Comparison of ENCODE assay signal across 16 mouse cellular contexts in the genomic region with DNA sequence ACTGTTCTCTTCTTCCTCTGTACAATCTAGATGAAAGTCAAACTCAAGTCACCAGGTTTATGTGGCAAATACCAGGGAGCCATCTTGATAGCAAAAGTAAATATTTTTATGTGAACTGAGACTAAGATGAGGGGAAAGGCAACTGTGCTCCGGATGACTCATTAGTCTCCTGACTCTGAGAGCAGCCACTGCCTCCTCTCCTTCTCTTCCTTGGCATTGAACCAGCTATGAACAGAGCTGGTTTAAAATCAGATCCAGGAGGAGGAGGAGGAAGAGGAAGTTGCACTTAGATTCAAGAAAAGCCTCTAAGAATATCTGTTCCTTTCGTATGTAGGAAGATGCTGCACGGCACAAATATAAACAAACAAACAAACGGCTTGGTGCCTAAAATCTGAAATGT. TPM values are rescaled to one million over a fixed set of nuclear protein-coding genes. Genes with fewer than 3 reads are reported as not detected.
DNase-seq lines count a peak whose midpoint lies in the region; ATAC-seq and TF ChIP-seq lines count a peak whose summit lies in the region.
"Had no signal": no experiment of that assay in that cellular context is flagged by ENCODE, and none has a peak within 500 bp of the region (broad histone marks: within the 10 kb centered on the region; RNA-seq: fewer than 3 reads in every experiment).

No protein-coding gene starts in this region.

- ATAC-seq in lung, embryonic 14.5 days (ENCODE audit: insufficient read depth) = no peak
- ATAC-seq in midbrain, embryonic 15.5 days (replicated peaks) = no peak
- ATAC-seq: intestine, postnatal 0 days had no signal

- no peak overlapping the region for H3K9ac ChIP-seq in lung, embryonic 14.5 days
- no peak overlapping the region for H3K9ac ChIP-seq in midbrain, embryonic 15.5 days
- H3K9ac ChIP-seq: heart, embryonic 12.5 days; liver, embryonic 15.5 days had no signal

- TF ChIP-seq CTCF in lung, embryonic 14.5 days (IDR thresholded peaks at IDR 0.05; ENCODE audit: low read depth) = no peak

- H3K4me1 ChIP-seq in lung, embryonic 14.5 days (ENCODE audit: insufficient read depth) = no peaks in the 10 kb centered on the region
- H3K4me1 ChIP-seq in midbrain, embryonic 15.5 days = no peaks in the 10 kb centered on the region
- no peaks in the 10 kb centered on the region for H3K4me1 ChIP-seq in forebrain, embryonic 10.5 days
- H3K4me1 ChIP-seq: heart, embryonic 12.5 days; liver, embryonic 15.5 days had no signal

- no peak overlapping the region for H3K4me3 ChIP-seq in lung, embryonic 14.5 days (ENCODE audit: low read depth, low read length)
- H3K4me3 ChIP-seq in macrophage (ENCODE audit: inconsistent target) = no peak overlapping the region
- H3K4me3 ChIP-seq in midbrain, embryonic 15.5 days = no peak overlapping the region
- no peak overlapping the region for H3K4me3 ChIP-seq in forebrain, embryonic 10.5 days
- H3K4me3 ChIP-seq: heart, embryonic 12.5 days; liver, embryonic 15.5 days had no signal

- no peak overlapping the region for H3K4me2 ChIP-seq in lung, embryonic 14.5 days
- H3K4me2 ChIP-seq in midbrain, embryonic 15.5 days = no peak overlapping the region
- H3K4me2 ChIP-seq: heart, embryonic 12.5 days; liver, embryonic 15.5 days had no signal

- H3K9me3 ChIP-seq in lung, embryonic 14.5 days (ENCODE audit: low read depth, low read length) = no peaks in the 10 kb centered on the region
- no peaks in the 10 kb centered on the region for H3K9me3 ChIP-seq in midbrain, embryonic 15.5 days
- H3K9me3 ChIP-seq in forebrain, embryonic 10.5 days = no peaks in the 10 kb centered on the region
- H3K9me3 ChIP-seq: G1E; heart, embryonic 12.5 days; liver, embryonic 15.5 days had no signal

- WGBS in lung, embryonic 14.5 days = 39% methylated on average over 4 of the region's 4 CpGs
- WGBS in macrophage (ENCODE audit: missing documents) = 9% methylated on average over 4 of the region's 4 CpGs
- 78% methylated on average over 4 of the region's 4 CpGs for WGBS in midbrain, embryonic 15.5 days
- WGBS in forebrain, embryonic 10.5 days = 90% methylated on average over 4 of the region's 4 CpGs

- H3K27ac ChIP-seq in lung, embryonic 14.5 days (ENCODE audit: low read depth) = no peak overlapping the region
- peak overlapping the region; percentile 84 for H3K27ac ChIP-seq in macrophage
- no peak overlapping the region for H3K27ac ChIP-seq in midbrain, embryonic 15.5 days
- H3K27ac ChIP-seq in forebrain, embryonic 10.5 days = no peak overlapping the region
- H3K27ac ChIP-seq: liver, embryonic 15.5 days had no signal

- H3K36me3 ChIP-seq in lung, embryonic 14.5 days (ENCODE audit: insufficient read depth) = no peaks in the 10 kb centered on the region
- H3K36me3 ChIP-seq in macrophage (ENCODE audit: inconsistent target) = peaks cover 13% of the 10 kb centered on the region; the same call in 1 of the 2 replicates
- no peaks in the 10 kb centered on the region for H3K36me3 ChIP-seq in midbrain, embryonic 15.5 days (replicated peaks)
- no peaks in the 10 kb centered on the region for H3K36me3 ChIP-seq in forebrain, embryonic 10.5 days (replicated peaks)
- H3K36me3 ChIP-seq: G1E; heart, embryonic 12.5 days; liver, embryonic 15.5 days had no signal

- peaks cover 90% of the 10 kb centered on the region for H3K79me2 ChIP-seq in macrophage (ENCODE audit: inconsistent target)

- DNase-seq in adrenal gland, adult 2 months = peak; percentile 13
- DNase-seq in adrenal gland, adult 18-20 months (ENCODE audit: low spot score in 2 of 2) = no peak
- peak; percentile 28 for DNase-seq in lung, embryonic 14.5 days
- no peak for DNase-seq in lung, postnatal 4 days
- peak; percentile 81 for DNase-seq in NIH3T3 (ENCODE audit: low read depth)
- DNase-seq in forebrain, embryonic 10.5 days (ENCODE audit: extremely low spot score, low spot score) = no peak
- DNase-seq: adrenal gland, adult 8-10 months; left cerebral cortex, postnatal 4 days; spleen, adult 18-20 months; thymus, adult 18-20 months had no signal

- H3K27me3 ChIP-seq in lung, embryonic 14.5 days (ENCODE audit: insufficient read depth, low read length) = no peaks in the 10 kb centered on the region
- no peaks in the 10 kb centered on the region for H3K27me3 ChIP-seq in midbrain, embryonic 15.5 days (replicated peaks)
- H3K27me3 ChIP-seq in forebrain, embryonic 10.5 days (ENCODE audit: poor library complexity, severe bottlenecking) = no peaks in the 10 kb centered on the region

RNA-seq across cellular contexts. Expression of a gene that starts 22.1 kb away (rescaled TPM):
- 1 to 10 TPM; 3.1 TPM for total RNA-seq in adrenal gland, adult 2 months (2021)
- polyA plus RNA-seq in adrenal gland, adult 2 months (2012; rRNA removed) = 0.39 and 0.49 TPM in 2 replicates
- total RNA-seq in adrenal gland, adult 18-20 months (2021) = 1 to 10 TPM; 2.9 to 5.0 TPM
- polyA plus RNA-seq in lung, embryonic 14.5 days (2014; fragmentation: Nextera tagmentation; extraction: Ambion mirVana) = 8.2 and 8.7 TPM in 2 replicates
- 100 to 1,000 TPM in 17 of 26 experiments, 10 to 100 TPM in 9; 16.9 to 236 (median 130) TPM for total RNA-seq in macrophage (2018; cell fraction: chromatin; rRNA removed)
- 100 to 1,000 TPM in 2 of 26 experiments, 10 to 100 TPM in 24; 20.6 to 107 (median 78.6) TPM for total RNA-seq in macrophage (2018; cell fraction: cytosol; rRNA removed)
- 100 to 1,000 TPM in 15 of 26 experiments, 10 to 100 TPM in 11; 20.6 to 179 (median 118) TPM for total RNA-seq in macrophage (2018; cell fraction: nucleus; rRNA removed)
- 57.1 to 128 TPM (median 92.0 TPM) in 3 replicates for polyA plus RNA-seq in macrophage (2018)
- polyA plus RNA-seq in midbrain, embryonic 15.5 days (2015; fragmentation: Nextera tagmentation; extraction: Ambion mirVana) = 1.8 and 1.9 TPM in 2 replicates
- 1.9 and 2.0 TPM in 2 replicates for polyA plus RNA-seq in forebrain, embryonic 10.5 days (2016; fragmentation: Nextera tagmentation; extraction: Ambion mirVana)

Comparison
In these comparisons a context has a peak if more than half of its experiments do, and no peak if none do; other contexts are left out.
1. DNase-seq: peak in adrenal gland, adult 2 months (single experiment), lung, embryonic 14.5 days (single experiment) and NIH3T3 (single experiment); none in adrenal gland, adult 18-20 months (0 of 2), lung, postnatal 4 days (0 of 2) and forebrain, embryonic 10.5 days (single experiment).